Mouse (Mus musculus): ENCODE results near the gene Lipe.

Gene Lipe

DNA sequence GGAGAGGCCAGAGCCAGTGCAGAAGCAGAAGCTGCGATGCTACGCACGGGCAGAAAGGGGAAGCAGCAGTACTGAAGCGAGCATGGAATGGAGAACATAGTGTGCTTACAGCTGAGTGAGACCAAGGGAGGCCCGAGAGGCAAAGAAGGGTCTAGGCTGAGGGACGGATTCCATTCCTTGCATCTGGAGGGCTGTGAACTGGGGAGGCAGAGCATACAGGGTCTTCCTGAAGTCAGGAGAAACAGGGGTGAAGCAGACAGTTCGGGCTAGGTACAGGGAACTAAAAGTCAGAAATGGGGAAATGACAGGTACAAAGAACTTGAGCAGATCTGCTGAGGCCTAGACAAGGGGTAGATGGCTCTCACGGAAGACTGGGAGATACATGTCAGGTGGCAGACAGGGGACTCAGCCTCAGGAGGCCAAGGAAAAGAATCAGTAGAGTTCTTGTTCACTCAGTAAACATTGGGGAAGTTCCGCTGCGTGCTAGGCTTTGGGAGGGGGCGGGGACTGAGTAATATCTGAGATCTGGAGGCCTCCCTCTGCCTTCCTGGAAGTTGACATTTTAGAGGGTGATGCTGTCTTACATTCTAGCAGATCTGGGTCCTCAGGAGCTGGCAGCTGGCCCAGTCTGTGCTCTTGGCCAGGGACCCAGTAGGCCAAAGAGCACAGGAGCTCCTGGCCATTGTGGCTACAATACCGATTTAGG lies 12.5 kb downstream of the Lipe start:
- peak; percentile 84 to 85 for DNase-seq

GRCm38 (mm10) chr7:25385259-25385658 lies 13.3 kb downstream of the Lipe start:
- DNase-seq: peak in 1 of 2 experiments; percentile 10

DNA sequence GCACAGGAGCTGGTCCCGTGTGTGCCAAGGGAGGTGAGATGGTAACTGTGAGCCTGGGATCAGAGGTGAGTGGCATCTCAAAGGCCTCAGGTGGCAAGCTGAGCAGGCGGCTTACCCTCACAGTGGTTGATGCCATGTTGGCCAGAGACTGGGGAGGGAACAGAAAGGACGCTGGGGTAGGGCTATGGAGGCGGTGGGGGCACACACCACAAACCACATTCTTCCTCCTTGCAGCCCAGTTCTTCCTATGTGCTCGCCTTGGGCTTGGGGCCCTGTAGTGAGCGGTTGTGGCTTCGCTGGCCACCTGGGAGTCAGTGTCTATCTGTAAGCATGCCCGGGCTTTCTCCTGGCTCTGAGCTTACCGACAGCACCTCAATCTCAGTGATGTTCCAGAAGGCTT lies 13.7 kb downstream of the Lipe start:
- DNase-seq: no peak

- no peak for DNase-seq
Observed at GRCm38 (mm10) chr7:25384318-25384717, 14.2 kb downstream of the Lipe start.

GRCm38 (mm10) chr7:25383891-25384290 lies 14.6 kb downstream of the Lipe start:
- no peak for DNase-seq

- no peak for DNase-seq
Observed at GRCm38 (mm10) chr7:25383385-25383784, 15.1 kb downstream of the Lipe start.

DNA sequence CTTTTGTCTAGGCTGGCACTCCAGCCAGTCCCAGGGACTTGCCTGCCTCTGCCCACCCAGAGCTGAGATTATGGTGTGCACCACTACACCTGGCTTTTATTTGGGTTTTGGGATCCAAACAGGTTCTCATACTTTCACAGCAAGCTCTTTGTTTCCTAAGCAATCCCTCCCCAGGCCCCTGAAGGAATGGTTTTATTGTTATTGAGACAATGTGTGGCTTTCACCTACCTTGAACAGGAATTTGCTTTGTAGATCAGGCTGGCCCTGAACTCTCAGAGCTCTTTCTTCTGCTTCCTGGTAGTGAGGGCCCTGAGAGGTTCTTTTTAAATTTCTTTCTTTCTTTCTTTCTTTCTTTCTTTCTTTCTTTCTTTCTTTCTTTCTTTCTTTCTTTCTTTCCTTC lies 16.0 kb downstream of the Lipe start:
- DNase-seq: no peak

GRCm38 (mm10) chr7:25381284-25381680 lies 17.2 kb downstream of the Lipe start:
- no peak for DNase-seq

- no peak for DNase-seq
Observed at GRCm38 (mm10) chr7:25380392-25381283, 17.9 kb downstream of the Lipe start.

- DNase-seq: peak in 1 of 2 experiments; percentile 48
Observed at GRCm38 (mm10) chr7:25379551-25380351, 18.8 kb downstream of the Lipe start.

GRCm38 (mm10) chr7:25378181-25379100 lies 20.1 kb downstream of the Lipe start:
- no peak for DNase-seq

GRCm38 (mm10) chr7:25377100-25377700 lies 21.3 kb downstream of the Lipe start:
- no peak for DNase-seq

- peak; percentile 92 to 98 for DNase-seq
Observed at GRCm38 (mm10) chr7:25376556-25376955, 22.0 kb downstream of the Lipe start.

GRCm38 (mm10) chr7:25372441-25372840 lies 26.1 kb downstream of the Lipe start:
- no peak for DNase-seq

- DNase-seq: peak in 1 of 2 experiments; percentile 52
Observed at GRCm38 (mm10) chr7:25369058-25369749, 29.3 kb downstream of the Lipe start, which contains the start of gene Cnfn. Cnfn (minus strand) TSS chr7:25369724.

- peak; percentile 49 to 59 for DNase-seq
Observed at GRCm38 (mm10) chr7:25368333-25368732, 30.2 kb downstream of the Lipe start.

GRCm38 (mm10) chr7:25367632-25368293 lies 30.7 kb downstream of the Lipe start:
- peak in 1 of 2 experiments; percentile 36 for DNase-seq

- no peak for DNase-seq
Observed at GRCm38 (mm10) chr7:25365937-25366625, 32.4 kb downstream of the Lipe start.

DNA sequence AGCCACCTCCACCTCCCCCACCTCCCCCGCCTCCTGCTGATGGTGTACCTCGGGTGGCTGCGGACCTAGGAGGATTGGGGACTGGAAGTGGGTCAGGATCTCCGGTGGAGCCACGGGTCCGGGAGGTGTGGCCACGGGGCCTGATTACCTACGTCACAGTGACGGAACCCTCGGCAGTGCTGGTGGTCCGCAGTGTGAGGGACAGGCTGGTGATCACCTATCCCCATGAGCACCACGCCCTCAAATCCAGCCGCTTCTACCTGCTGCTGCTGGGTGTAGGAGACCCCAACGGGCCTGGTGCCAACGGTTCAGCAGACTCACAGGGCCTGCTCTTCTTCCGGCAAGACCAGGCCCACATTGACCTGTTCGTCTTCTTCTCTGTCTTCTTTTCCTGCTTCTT lies 34.9 kb downstream of the Lipe start:
- DNase-seq: no peak

- peak; percentile 77 to 81 for DNase-seq
Observed at GRCm38 (mm10) chr7:25363151-25363550, 35.4 kb downstream of the Lipe start.
